Mouse (Mus musculus) CD4-positive naive resting alpha-beta T cell, adult 76 days (primary cell): ENCODE data around the gene Olfr691. TPM values are rescaled to one million over a fixed set of nuclear protein-coding genes. Genes with fewer than 3 reads are reported as not detected.

Experiments used
- total RNA-seq: library from RNA; stranded (reverse); gene quantifications from one replicate; pipeline ENCODE4 v1.2.4, GENCODE M21; 2023

The Olfr691 gene
- not detected for total RNA-seq

GRCm38 (mm10) chr7:105342170-105342569 is at the start of gene Olfr691:
Olfr691 (minus strand) TSS chr7:105342270.

DNA sequence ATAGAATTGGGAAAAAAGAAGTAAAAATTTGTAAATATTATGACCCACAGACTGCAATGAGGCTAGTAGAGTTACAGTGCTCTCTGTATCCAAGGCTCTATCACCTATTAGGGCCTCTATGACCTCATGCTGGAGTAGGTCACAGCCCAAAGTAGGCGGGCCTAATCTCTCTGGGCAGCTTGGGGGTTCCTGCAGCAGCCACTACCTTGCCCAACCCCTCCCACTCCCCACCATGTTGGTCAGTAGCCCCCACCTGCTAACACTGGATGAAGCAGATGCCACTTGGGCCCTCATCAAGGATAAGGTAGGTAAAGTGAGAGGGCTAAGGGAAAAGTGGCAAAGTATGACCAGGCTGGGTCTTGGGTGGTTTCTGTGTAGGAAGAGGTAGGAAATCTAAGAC is 32.8 kb upstream of the Olfr691 start, which contains the start of gene Gm5901:
Gene Gm5901 (plus strand): TSS at position 173 of the 400 bp plus-strand sequence.

DNA sequence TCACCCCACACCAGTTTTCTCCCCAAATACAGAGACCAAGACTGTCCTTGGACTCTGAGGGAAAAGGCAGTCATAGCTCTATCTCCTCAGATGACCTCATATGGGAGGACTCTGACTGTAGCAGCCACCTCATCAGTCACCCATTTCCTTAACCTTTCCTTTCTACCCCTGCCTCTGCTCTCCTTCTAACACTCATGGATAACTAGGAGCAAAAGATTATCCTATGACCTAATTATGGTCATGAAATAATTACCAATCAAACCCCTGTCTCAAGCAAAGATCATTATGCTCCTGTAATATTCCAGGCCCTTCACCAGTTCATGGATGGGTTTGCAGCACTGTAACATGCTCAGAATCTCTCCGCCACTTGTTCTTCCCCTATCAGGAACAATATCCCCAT is 25.9 kb upstream of the Olfr691 start, which contains the start of gene Olfr692:
Gene Olfr692 (plus strand): TSS at position 301 of the 400 bp plus-strand sequence.

DNA sequence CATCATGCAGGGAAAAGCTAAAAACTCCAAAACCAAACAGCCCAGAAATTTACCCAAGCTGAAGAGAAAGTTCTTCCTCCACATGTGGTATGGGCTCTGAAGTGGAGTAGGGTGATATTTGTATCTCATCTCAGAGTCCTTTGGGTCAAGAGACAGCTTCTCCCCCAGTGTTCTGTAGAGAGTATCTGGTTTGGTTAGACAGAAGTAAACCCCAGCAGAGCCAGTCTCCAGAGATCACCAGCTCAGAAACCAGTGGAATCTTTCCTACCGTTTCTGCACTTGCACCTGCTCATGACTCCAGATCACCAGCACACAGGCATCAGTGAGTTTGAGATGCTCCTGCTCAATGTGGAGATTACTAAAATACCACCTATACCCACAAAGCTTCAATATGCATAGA is 8.1 kb downstream of the Olfr691 start, which contains the start of gene Olfr690:
Gene Olfr690 (minus strand): TSS at position 101 of the 400 bp plus-strand sequence.

GRCm38 (mm10) chr7:105310865-105311264 is 31.2 kb downstream of the Olfr691 start, which contains the start of gene Olfr689:
Olfr689 (plus strand) TSS chr7:105311165.

DNA sequence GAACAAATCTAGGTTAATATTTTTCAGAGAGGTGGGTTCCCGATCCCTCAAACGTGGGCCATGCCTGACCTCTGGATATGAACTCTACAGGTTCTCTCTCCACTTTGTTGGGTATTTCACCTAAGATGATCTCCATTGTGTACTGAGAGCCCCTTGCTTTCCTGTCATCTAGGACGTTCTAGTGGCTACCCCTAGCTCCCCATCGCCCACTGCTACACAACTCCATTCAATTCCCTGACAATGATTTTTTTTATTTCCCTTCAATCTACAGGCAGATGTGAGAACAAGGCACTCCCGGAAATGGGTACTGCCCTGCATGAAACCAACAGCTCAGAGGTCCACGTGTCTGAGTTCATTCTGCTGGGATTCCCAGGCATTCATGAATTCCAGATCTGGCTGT is 54.3 kb downstream of the Olfr691 start, which contains the start of gene Olfr688:
Gene Olfr688 (plus strand): TSS at position 301 of the 400 bp plus-strand sequence.

Other genes starting within 250 kb of the Olfr691 start
- gene Olfr680-ps1, start 249.5 kb downstream of the Olfr691 start, total RNA-seq: not detected
- not detected for gene Olfr681, start 225.4 kb downstream of the Olfr691 start, total RNA-seq
- not detected for gene Olfr683, start 195.3 kb downstream of the Olfr691 start, total RNA-seq
- gene Olfr684, start 178.6 kb downstream of the Olfr691 start, total RNA-seq: not detected
- gene Olfr685, start 156.3 kb downstream of the Olfr691 start, total RNA-seq: not detected
- not detected for gene Olfr686, start 134.8 kb downstream of the Olfr691 start, total RNA-seq
- not detected for gene Olfr688, start 54.2 kb downstream of the Olfr691 start, total RNA-seq
- not detected for gene Olfr689, start 31.1 kb downstream of the Olfr691 start, total RNA-seq
- not detected for gene Olfr690, start 8.2 kb downstream of the Olfr691 start, total RNA-seq
- gene Olfr692, start 26.0 kb upstream of the Olfr691 start, total RNA-seq: not detected
- not detected for gene Gm5901, start 32.8 kb upstream of the Olfr691 start, total RNA-seq
- gene Fam160a2, start 57.8 kb upstream of the Olfr691 start, total RNA-seq: 31.0 TPM
- not detected for gene Cnga4, start 62.3 kb upstream of the Olfr691 start, total RNA-seq
- not detected for gene Cckbr, start 83.5 kb upstream of the Olfr691 start, total RNA-seq
- gene Cavin3, start 140.0 kb upstream of the Olfr691 start, total RNA-seq: not detected
- gene Smpd1, start 212.1 kb upstream of the Olfr691 start, total RNA-seq: 16.9 TPM
- 2.1 TPM for gene Apbb1, start 239.4 kb upstream of the Olfr691 start, total RNA-seq